Mouse (Mus musculus) telencephalon, adult 2 months (tissue): Measurements from ENCODE around the gene Kif9.

Source experiments
- DNase-seq: peaks from one replicate; pipeline ENCODE4 v3.0.0-alpha.2; 2011; ENCODE audit warnings: low read depth, low spot score

Gene Kif9

DNA sequence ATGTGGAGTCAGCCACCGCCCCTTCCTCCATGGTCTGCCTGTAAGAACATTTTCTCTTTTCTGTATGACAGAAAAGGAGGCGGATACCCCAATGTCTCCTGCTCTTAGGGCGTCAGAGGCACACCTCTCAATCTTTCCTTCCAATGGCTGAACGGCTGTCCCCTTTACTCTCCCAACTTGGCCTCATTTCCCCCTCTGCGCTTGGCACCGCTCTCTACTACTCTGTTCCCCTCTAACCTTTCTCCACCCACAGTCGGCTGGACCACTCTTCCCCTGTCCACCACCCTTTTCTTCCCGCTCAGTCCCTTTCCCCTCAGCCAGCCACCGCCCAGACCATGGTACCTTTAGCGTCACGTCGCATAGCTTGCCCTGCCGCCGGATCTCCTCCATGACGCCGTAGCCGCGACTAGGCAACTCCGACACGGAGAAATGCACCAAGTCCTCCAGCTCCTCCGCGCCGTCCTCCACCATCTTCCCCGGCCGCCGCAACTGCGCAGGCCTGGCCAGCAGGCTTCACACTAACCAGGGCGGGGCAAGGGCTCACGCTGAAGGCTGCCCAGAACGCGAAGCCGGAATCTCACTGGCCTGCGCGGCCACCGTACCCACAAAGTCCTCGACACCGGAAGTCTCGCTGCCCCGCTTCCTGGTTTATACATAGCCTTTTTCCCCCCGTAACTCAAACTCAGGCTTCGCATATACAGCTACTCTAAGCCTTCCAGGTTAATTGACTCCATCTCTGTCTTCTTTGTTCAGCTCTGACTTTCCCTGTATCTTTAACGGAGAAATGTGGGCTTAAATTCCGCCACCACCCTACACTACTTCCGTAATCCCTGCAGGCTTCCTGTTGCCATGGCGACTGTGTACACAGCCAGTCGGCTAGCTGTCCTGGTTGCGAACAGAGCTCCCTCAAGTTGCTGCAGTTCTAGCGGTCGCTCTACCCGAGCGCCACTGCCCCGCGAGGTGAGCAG is at the start of gene Kif9, which contains the start of gene Klhl18:
TSS of gene Kif9 (plus strand) at position 835 of the 968 bp plus-strand sequence.
TSS of gene Klhl18 (minus strand) at position 571 of the 968 bp plus-strand sequence.
- DNase-seq, result peak; percentile 97

DNA sequence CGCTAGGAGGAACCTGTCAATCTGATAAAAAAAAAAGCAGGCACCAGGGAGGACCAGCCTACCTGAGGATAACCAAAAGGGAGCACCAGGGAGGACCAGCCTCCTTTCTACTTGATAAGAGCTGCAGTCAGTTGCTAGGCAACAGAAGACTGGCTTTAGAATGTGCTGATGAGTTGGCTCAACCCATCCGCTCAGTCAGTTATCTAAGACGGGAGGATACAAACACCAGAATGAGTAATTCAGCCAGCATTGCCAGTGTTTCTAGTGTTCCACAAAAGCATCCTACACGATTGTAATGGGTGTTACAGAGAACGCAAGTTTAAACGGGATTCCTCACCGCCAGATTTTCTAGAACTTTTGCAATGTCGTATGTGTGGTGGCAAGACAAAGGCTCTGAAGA is 45.5 kb upstream of the Kif9 start:
- peak; percentile 92 for DNase-seq

DNA sequence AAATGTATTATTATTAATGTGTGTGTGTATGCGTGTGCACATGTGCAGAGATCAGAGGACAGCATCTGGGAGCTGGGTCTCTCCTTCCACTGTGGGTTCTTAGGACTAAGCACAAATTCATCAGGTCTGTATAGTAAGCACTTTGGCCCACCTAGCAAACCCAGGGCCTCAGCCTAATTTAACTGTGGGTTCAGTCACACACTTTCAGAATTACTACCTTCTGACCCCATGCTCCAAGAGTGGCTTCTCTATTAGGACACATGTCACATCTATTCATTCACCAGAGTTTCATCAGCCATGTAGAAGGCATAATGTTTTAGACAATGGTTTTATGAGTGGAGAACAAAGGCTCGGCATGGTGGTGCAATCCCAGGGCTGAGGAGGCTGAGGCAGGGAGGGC is 43.7 kb upstream of the Kif9 start:
- DNase-seq, result no peak

DNA sequence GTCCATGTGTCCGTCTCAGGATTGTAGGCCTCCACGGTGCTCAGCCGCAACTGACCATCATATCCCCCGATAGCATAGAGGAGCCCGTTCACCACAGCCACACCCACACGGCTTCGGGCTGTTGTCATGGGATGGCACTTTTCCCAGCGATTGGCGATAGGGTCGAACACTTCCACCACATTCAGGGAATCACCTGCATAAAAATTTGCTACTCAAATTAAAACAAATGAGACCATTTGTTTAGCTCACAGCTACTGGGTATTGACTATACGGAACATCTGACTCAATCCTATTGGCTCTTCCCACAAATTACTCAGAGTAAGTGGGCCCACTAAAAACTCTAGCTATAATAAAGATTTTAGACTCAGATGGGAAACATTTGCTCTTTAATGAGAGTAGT is 40.7 kb upstream of the Kif9 start:
- DNase-seq, result no peak

DNA sequence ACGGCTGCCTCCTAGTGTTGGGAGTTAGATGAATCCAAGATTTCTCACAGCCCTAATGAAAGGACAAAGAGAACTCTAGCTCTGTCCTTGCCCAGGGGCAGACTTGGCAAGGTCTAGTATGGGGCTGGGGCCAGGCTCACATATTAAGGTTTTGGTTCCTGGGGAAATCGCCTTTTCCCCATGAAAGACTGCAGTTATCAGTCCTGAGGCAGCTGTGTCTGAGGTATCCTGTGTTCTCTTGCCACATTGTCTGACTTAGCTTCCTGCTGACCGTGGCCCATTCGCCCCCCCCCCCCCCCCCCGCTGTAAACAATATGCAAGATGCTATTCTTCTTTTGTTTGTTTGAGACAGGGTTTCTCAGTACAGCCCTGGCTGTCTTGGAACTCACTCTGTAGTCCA is 36.7 kb upstream of the Kif9 start:
- DNase-seq, result no peak

DNA sequence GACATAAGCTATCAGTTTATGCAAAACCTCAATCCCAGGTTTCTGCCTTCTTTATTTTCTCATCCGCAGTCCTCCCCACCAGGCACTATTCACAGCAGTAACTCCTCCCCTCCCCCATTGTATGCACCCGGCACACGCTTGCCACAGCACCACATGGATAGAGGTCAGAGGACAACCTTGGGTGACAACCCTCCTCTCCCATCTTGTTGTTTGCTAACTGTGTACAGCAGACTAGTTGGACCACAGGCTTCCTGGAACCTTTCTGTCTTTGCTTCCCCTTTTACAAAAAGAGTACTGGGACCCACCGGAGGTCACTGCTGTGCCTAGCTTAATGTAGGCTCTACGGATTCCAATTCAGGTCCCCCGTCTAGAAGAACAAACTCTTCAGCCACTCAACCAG is 36.2 kb upstream of the Kif9 start:
- no peak for DNase-seq

DNA sequence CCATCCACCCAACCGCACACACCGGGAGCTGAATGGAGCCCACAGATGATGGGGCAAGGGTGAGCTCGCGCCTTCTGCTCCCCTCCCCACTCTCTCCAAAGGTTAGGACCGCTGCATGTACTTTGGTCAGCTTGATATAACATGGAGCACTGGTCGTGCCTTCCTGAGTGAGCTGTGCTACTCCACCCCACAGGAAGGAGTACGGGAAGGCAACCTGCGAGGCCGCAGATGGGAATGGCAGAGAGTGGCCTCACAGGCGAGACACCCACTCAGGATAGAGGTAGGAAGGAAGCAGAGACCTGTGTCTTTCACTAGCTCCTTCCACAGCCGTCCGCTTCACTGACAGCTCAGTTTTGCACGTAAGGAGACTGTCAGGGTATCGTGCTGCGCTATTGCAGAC is 28.4 kb upstream of the Kif9 start:
- no peak for DNase-seq

DNA sequence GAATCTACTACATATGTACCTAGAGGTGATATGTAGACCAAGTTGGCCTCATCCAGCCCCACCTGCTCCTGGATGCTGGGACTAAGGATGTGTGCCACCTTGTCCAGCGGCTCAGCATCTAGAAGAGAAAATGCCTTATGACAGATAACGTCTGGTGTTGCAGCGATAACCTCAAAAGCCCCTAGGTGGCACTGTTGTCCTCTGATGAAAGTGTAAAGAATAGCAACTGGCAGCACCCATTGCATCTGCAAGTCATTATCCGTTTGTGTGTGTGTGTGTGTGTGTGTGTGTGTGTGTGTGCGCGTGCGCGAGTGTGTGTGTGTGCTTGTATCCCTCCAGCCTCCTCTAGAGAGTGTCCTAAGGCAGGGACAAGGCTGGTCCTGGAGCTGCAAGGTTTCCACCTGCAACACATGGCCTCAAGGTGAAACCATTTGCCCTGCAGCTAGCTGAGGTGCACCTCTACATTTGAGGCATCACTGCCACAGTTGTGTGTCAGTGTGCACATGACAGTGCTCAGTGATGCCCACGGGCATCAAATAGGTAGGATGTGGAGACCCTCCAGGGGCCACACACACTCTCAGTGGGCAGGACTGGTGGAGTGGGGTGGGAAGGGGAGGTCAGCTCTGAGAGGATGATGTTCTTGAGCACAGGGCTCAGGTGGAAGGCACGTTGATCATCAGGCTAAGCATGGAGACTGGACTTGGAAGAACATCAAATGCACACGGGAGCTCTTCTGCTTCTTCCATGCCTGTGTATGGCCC is 27.7 kb upstream of the Kif9 start:
- DNase-seq, result peak; percentile 87

DNA sequence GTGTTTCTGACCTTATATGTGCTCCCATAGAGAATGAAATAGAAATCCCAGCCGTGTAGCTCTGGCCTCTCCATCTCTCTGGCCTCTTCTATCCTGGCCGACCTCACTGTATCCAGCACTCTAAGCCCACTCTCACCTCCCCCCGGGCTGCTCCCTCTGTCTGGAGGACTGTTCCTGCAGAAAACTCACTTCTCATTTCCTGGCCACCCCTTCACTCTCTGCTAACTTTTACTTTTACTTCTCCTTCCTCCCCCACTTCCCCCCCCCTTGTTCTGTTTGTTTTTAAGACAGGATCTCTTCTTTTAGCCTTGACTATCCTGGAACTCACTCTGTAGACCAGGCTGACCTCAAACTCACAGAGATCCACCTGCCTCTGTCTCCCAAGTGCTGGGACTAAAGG is 24.2 kb upstream of the Kif9 start:
- no peak for DNase-seq

DNA sequence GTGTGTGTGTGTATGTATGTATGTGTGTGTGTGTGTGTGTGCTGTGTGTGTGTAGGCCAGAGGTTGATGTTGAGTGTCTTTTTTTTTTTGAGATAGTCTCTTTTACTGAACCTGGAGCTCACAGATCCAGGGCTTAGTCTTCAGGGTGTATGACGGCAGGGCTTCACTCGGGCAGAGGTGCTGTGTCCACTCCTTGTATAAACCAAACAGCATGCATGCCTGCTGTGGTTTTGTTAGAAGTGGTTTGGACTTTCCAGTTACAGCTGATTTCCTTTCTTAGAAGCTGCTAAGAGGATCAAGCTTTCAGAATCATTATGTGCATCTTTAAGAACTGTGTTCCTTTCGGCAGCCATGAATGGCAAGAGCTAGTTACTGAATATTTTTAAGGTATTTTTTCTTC is 18.8 kb upstream of the Kif9 start:
- DNase-seq, result no peak

DNA sequence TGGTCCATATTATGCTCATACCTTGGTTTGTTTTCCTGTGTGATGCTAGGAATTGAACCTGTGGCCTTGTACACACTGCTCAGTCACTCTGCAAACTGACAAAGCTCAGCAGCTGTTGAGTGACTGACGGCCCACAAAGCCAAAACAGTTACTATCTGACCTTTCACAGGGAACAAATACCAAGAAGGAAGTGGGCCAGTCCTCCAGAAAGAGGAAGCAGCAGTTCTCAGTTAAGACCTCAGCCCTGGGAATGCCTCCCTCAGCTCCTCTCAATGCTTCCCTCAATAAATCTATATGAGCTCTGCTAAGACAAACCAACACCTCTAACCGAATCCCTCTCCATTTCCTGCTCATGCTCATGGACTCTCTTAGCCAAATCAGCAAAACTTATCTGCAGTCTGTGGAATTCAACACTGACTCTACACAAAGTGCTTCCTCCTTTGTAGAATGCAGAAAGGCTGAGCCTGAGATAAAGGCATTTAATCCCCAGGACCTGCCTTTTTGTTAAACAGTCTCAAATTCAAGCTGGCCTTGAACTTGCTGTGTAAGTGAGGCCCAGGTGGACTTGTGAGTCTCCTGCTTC is 17.5 kb upstream of the Kif9 start:
- DNase-seq, result no peak

DNA sequence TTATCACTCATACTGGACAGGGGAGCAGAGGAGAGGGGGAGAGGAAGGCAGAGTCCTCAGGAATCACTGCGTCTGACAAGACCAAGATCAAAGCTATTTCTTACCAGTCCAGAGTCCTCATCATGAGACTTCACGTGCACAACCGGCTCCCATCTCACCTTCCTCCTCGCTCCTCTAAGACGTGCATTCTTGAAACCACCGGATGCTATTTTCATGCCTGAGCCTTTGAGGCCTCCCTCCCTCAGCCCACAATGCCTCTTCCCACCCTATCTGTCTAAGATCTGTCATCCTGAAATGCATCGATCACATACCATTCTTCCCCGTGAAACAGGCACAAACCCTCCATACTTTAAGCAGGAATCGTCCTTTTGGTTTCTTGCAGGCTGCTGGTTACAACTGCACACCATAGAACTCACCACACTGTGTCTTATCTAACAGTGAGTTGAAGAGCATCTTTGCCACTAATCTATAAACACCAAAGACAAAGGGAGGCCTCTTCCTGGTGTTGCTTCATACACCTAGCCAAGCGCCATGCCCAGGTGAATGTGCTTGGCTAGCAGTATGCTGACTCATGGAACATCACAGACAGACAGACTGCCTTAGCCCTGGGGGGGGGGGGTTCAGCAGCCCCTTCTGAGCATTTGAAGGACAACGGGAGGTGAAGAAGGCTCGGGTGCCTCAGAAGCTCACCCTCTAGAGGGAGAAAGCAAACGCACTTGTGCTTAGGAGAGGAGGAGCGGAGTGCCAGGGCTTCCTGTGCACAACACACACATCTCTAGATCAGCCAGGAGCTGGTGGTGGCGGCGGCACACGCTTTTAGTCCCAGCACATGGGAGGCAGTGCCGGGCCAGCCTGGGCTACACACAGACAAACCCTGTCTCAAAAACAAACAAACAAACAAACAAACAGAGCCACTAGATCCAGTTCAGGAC is 15.6 kb upstream of the Kif9 start:
- no peak for DNase-seq

DNA sequence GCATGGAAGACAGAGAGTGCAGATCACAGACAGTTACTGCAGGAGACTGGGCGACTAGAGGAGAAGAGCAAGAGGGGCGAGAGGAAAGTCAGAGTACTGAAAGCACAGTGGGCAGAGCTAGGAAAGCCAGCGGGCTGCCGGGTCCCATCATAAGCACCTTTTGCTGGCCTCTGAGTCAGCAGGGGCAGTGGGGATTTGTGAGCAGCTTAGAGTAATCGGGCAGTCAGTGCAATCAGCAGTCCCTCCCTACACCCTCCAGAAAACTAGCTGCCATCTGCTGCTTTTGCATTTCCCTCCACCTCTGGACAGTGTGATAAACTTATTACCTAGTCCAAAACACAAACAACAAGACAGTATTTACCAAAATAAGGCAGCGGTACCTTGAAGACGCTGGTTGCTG is 14.4 kb upstream of the Kif9 start:
- DNase-seq, result no peak

DNA sequence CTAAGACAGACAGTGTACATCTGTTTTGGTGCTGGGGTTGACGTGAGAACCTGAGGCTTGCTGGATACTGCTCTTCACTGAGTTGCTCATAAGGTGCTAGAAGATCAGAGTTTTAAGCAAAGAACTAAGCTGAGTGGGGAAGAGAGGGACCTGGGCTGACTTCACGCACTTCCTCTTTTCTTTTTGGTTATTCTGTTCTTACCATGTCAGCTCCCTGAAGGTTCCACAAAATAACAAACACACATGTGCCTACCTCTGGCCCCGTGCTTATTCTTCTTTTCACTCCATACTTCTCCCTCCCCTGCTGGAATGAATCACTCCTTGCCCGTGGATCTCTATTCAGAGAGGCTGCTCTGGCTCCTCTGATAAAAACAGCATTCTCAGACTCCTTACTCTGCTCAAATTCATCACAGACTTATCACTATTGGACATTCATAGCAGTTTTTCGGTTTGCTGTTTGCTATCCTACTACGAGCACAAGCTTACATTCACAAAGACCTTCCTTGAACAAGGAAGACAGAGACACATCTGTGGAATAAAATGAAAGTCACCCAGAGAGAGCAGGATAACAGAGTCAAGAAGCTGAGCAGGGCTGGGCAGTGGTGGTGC is 12.7 kb upstream of the Kif9 start:
- DNase-seq, result no peak

DNA sequence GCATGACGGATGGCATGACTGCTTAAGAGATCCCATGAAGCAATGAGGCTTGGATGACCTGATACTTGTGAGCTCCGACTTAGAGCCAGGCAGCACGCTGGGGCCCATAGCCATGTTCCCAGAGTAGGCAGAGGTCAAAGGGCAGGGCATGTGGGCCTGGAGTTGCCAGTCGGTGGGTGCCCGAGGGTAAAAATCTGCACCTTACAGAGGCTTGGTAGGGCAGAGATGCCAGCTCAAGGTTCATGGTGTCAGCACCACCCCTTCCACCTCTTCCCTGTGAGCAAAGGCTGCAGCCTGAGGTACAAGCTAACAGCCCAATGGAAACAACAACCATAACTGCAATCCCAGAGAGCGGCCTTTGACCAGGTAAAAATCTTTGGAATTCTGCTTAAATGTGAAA is 11.4 kb upstream of the Kif9 start:
- DNase-seq, result no peak

DNA sequence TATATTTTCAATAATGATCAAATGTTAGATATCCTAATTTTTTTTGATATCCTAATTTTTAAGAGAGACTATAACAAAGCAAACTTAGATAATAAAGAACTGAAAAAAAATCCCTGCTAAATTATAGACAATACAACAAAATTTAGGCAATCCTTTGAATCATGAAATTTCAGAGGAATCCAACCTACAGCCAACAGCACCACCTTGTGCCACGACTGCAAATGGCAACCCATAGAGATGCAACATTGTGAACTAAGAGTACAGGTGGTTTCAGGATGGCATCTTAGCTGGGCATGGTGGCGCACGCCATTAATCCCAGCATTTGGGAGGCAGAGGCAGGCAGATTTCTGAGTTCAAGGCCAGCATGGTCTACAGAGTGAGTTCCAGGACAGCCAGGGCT is 10.6 kb upstream of the Kif9 start:
- no peak for DNase-seq

DNA sequence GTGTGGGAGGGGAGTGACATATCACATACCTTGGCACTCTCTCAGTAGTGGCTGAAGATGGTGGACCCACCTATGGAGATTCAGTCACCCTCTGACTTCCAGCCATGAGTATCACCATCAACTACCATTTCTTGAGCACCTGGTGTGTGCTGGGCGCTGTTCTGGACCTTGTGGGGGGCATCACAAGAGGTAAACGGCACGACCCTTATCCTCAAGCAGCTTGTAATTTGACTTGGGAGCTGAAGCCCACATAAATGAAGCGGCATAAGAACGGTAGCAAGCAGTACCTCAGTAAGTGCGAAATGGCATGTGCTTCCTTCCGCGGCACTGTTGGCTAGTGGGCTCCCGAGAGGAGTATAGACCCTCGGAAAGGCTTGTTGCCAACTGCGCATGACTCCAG is 1.2 kb downstream of the Kif9 start:
- DNase-seq, result no peak

DNA sequence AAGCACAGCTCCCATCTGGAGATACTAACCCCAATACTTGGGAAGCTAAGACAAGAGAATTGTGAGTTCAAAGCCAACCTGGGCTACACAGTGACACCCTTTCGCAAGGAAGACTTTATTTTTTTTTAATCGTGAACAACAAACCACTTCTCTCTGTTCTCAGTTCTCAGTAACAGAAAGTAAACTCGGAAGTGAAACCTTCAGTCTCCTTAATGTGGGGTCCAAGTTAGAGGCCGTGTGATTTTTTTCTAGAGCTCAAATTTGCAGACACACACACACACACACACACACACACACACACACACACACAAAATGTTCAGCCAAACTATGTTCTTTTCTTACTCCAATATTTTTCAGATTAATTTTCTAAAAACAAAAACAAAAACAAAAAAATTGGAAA is 1.9 kb downstream of the Kif9 start:
- DNase-seq, result no peak

DNA sequence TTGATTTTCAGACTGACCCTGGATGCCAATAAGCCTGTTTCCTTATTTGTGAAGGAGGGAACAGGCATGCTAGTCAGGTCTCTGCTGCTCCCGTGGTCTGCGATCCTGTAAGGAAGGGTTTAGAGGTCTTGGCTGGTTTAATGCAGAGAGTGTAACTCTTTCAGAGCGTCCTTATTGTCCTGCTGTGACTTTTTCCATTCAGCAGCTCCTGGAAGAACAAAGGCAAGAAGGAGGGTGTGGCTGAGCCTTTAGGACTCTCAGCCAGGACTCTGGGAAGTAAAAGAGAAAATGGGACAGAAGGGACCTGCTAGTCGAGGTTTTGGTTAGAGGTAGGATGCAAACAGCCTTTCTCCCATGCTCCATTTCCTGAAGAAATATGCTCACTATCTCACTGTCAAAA is 12.1 kb downstream of the Kif9 start:
- DNase-seq, result no peak

DNA sequence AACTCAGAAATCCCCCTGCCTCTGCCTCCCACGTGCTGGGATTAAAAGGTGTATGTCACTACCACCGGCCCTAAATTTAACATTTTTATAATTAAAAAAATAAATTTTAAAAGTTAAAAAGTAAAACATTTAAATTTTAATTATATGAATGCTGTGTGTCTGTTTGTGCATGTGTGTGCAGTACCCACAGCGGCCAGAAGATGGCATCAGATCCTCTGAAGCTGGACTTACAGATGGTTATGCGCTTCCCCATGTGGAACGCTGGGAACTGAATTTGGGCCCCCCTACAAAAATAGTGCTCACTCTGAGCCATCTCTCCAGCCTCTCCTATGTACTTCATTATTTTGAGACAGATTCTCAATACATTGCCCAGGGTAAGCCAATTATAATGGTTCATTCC is 14.2 kb downstream of the Kif9 start:
- no peak for DNase-seq

DNA sequence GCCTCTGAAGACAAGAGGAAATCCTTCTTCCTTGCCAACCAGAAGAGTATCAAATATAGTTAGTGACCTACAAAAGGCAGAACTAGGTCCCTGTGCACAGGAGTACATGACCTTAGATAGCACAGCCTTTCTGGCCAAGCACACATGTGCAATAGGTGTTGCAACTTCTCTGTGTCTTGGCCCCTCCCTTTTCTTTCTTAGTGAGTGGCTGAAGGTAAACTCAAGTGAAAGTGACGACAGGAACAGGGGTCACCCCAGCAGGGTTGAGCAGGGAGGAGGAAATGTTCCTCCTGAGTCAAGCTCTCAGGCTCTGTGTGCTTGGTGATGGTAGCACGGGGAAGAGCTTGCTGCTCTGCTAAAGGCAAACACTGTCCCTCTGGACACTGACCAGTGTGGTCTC is 49.0 kb downstream of the Kif9 start:
- DNase-seq, result no peak
